Mouse (Mus musculus): Measurements from ENCODE around the gene Ddx25. TPM values are rescaled to one million over a fixed set of nuclear protein-coding genes. Genes with fewer than 3 reads are reported as not detected.

The Ddx25 gene
- polyA plus RNA-seq, 1 experiment from 2014 or later = 10.4 TPM

DNA sequence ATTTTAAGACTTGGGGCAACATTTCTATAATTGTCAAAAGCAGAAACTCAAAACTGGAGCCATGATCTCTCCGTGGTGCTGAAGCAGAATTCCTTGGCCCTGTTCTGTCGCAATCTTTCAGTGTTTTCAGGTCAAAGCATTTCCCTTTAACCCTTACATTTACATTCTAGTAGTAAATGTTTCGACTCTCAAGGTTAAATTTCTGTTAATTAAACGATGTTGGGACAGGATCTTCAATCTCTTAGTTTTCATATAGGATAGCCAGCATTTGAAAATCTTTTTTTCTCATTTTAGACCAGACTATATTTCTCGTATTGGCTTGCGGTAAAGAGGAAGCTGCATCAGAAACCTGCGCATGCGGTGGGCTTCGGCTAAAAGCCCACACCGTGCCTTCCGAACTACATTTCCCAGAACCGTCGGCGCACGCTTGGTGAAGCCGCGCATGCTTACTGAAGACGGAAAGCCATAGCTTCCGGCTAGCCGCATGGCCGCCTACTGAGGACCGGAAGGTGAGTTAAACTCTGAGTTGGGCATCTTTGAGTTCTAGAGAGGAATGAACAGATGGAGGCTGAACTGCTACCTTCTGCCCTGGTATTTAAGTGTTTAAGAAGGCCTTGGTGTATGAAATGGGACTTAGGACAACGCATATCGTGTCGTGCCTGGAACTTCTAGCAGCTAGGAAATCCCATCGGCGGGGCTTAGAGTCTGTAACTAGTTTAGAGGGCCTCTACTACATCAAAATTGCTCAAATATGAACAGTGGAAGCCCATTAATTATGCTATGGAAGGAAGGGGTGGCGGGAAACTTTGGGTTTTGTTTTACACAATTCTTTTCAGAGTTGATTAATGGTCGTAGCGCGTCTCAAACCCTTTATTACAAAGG is 922 bp upstream of the Ddx25 start:
- H3K27ac ChIP-seq = peak overlapping the region; percentile 60; the same call in 1 of the 2 replicates
- peaks cover 23% of the 10 kb centered on the region for H3K36me3 ChIP-seq (replicated peaks)
- H3K9me3 ChIP-seq = no peaks in the 10 kb centered on the region
- peaks cover 14% of the 10 kb centered on the region for H3K27me3 ChIP-seq
- peak overlapping the region; percentile 49 for H3K4me3 ChIP-seq (replicated peaks)
- peaks cover 16% of the 10 kb centered on the region for H3K4me1 ChIP-seq
- peak; percentile 92 for ATAC-seq (ENCODE audit: low FRiP score)
- H3K9ac ChIP-seq = peak overlapping the region; percentile 58
- peak overlapping the region; percentile 89 for H3K4me2 ChIP-seq
- 3% methylated on average over 31 of the region's 31 CpGs for WGBS

DNA sequence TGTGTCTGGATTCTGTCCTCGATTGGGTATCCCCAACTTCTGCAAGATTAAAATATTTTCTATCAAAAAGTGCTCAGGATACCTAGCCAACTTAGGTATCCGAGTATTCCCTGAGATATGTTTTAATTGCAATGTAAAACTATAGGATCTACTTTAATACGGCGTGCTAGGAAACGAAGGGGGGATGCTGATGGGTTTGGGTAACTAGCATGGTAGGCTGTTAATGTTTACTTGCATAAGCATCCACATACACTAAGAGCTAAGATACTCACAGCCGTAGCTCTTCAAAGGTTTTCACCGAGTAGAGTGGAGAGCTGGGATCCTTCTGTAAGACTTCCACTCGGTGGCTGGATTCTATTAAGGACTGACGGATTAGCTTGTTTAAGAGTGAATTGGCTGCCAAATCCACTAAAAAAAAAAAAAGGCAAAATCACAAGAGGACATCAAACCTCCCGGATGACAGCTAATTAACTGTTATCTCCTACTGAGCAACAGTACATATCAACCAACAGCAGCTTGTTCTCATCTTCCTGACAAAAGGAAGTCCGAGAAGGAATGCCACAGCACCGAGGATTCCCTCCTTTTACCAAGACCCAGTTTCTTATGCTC is 1.7 kb downstream of the Ddx25 start:
- peaks cover 16% of the 10 kb centered on the region for H3K4me1 ChIP-seq
- peaks cover 12% of the 10 kb centered on the region for H3K36me3 ChIP-seq (replicated peaks)
- no peak for ATAC-seq (ENCODE audit: low FRiP score)
- H3K9me3 ChIP-seq = no peaks in the 10 kb centered on the region
- no peak overlapping the region for H3K4me2 ChIP-seq
- 77% methylated on average over 12 of the region's 12 CpGs for WGBS
- H3K27ac ChIP-seq = no peak overlapping the region
- peaks cover 14% of the 10 kb centered on the region for H3K27me3 ChIP-seq
- no peak overlapping the region for H3K4me3 ChIP-seq (replicated peaks)
- H3K9ac ChIP-seq = no peak overlapping the region

DNA sequence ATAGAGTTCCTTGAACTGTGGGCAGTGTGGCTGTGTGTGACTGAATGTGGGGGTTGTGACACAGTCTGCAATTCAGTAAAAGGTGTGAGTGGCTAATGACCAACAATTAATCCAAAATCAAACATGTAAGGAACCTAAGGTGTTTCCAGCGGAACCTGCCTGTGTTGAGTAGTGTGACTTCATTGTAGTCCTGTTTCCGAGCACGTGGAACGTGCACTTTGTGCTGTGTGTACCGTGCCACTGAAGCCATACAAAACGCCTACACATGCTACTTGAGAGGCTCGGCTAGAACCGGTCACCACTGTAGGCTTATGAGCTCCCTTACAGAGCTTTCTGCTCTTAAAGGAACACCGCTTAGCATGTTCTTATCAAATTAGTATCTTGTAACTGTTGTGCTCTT is 9.9 kb downstream of the Ddx25 start:
- WGBS = 87% methylated on average over 9 of the region's 9 CpGs

DNA sequence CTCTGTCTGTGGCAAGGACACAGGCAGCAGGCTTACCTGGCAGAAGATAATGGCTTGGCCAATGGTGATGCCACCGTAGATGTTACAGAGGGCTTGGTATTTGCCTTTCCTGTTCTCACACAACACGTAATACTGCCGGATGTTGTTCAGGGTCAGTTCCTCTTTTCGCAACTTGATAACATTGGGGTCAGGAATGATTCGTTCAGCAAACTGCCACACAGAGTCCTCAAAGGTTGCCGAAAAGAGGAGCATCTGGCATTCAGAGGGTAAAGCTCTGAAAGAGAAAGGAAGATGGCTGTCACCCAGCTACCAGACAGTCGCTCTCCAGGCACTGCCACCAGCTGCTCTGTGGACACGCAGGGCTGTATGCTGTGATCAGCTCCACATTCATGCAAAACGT is 11.6 kb downstream of the Ddx25 start:
- Histone ChIP-seq H3K4me1 (no peaks in the 10 kb centered on the region), H3K4me3 (replicated peaks) (no peak overlapping the region), H3K36me3 (replicated peaks) (0 out of 2 replicates have a peak, but pooled peaks cover 5% of the 10 kb centered on the region), H3K27me3 (no peaks in the 10 kb centered on the region), H3K4me2 (no peak overlapping the region), H3K9ac (no peak overlapping the region), H3K9me3 (no peaks in the 10 kb centered on the region), H3K27ac (no peak overlapping the region)
- ATAC-seq (ENCODE audit: low FRiP score) = no peak
- WGBS = 85% methylated on average over 9 of the region's 9 CpGs

More for the DNA sequence above, 9.9 kb downstream of the Ddx25 start:
- Histone ChIP-seq H3K27ac (no peak overlapping the region), H3K4me2 (no peak overlapping the region), H3K27me3 (no peaks in the 10 kb centered on the region), H3K9ac (no peak overlapping the region), H3K9me3 (no peaks in the 10 kb centered on the region), H3K4me1 (no peaks in the 10 kb centered on the region), H3K36me3 (replicated peaks) (0 out of 2 replicates have a peak, but pooled peaks cover 5% of the 10 kb centered on the region), H3K4me3 (replicated peaks) (no peak overlapping the region)
- no peak for ATAC-seq (ENCODE audit: low FRiP score)

DNA sequence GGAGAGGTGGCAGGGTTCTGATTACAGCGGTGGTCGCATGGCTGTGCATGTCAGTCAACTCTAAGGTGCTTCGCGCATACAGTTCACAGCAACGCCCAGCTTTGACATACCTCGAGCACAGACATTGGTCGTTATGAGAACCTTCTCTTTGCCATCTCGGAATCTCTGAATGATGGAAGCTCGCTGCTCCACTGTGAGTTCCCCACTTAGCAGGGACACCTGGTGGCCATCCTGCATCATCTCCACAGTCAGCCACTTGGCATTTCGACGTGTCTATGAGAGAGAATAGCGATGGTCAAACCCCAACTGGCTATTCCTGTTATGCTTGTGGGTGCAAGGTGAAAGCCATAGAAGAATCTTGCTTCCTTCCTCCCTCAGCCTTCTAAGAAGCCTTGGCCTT is 12.6 kb downstream of the Ddx25 start:
- Histone ChIP-seq H3K4me1 (no peaks in the 10 kb centered on the region), H3K4me2 (no peak overlapping the region), H3K27me3 (no peaks in the 10 kb centered on the region), H3K9ac (no peak overlapping the region), H3K4me3 (replicated peaks) (no peak overlapping the region), H3K9me3 (no peaks in the 10 kb centered on the region), H3K36me3 (replicated peaks) (0 out of 2 replicates have a peak, but pooled peaks cover 7% of the 10 kb centered on the region), H3K27ac (no peak overlapping the region)
- WGBS = 79% methylated on average over 12 of the region's 12 CpGs
- ATAC-seq (ENCODE audit: low FRiP score) = no peak

DNA sequence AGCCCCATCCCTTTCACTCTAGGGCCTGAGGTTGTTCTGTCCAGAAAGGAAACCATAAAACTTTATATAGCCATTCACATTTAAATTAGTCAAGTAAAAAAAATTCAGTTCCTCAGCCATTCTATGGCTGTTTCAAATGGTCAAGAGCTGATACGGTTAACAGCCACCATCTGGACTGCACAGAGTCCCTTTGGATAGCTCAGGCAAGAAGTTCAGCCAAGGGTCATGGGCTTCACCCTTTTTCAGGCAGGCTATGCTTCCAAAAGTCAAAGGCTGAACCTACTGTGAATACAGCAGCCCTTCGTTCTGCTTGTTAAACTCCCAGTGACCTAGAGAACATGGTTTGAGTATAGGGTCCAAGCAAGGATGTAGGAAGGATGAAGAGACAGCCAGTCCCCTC is 13.7 kb downstream of the Ddx25 start:
- H3K9me3 ChIP-seq = no peaks in the 10 kb centered on the region
- no peak for ATAC-seq (ENCODE audit: low FRiP score)

DNA sequence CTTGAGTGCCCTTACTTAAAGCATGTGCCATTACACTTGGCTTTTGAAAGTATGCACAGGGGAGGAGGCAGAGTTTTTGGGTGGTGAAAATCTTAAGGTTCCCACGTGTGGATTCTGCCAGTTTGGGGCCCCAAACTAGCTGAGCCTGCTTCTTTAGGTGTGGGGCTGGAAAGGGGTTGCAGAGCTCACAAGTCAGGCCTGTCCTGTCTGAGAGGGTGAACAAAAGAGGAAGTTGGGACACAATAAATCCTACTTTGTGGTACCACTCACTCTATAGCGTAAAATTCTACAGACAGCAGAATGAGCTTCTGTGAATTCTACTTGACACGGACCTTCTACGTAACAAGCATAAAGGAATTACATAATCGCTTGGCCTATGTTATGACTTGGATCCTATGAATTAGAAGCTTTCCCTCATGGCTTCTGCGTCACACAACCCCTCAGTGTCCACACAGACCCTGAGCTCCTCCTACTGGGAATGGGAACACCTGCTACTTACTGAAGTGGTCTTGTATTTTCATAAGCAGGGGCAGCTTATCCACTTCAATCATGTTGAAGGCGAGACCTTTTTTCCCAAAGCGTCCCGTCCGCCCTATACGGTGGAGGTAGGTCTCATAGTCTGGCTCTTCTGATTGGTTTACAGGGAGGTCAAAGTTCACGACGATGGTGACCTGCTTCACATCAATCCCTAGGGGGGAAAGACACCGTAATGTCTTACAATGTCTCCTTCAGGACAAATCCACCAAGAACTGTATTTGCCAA is 15.0 kb downstream of the Ddx25 start:
- no peaks in the 10 kb centered on the region for H3K27me3 ChIP-seq
- no peak overlapping the region for H3K9ac ChIP-seq
- H3K27ac ChIP-seq = no peak overlapping the region
- no peaks in the 10 kb centered on the region for H3K4me1 ChIP-seq
- 87% methylated on average over 14 of the region's 14 CpGs for WGBS
- H3K9me3 ChIP-seq = no peaks in the 10 kb centered on the region
- 0 out of 2 replicates have a peak, but pooled peaks cover 8% of the 10 kb centered on the region for H3K36me3 ChIP-seq (replicated peaks)
- H3K4me3 ChIP-seq (replicated peaks) = no peak overlapping the region
- no peak for ATAC-seq (ENCODE audit: low FRiP score)
- H3K4me2 ChIP-seq = no peak overlapping the region

More for the DNA sequence above, 13.7 kb downstream of the Ddx25 start:
- 0 out of 2 replicates have a peak, but pooled peaks cover 8% of the 10 kb centered on the region for H3K36me3 ChIP-seq (replicated peaks)
- H3K27me3 ChIP-seq = no peaks in the 10 kb centered on the region
- no peak overlapping the region for H3K4me3 ChIP-seq (replicated peaks)
- no peak overlapping the region for H3K27ac ChIP-seq
- H3K4me1 ChIP-seq = no peaks in the 10 kb centered on the region
- H3K9ac ChIP-seq = no peak overlapping the region
- 76% methylated on average over 2 of the region's 2 CpGs for WGBS
- no peak overlapping the region for H3K4me2 ChIP-seq

DNA sequence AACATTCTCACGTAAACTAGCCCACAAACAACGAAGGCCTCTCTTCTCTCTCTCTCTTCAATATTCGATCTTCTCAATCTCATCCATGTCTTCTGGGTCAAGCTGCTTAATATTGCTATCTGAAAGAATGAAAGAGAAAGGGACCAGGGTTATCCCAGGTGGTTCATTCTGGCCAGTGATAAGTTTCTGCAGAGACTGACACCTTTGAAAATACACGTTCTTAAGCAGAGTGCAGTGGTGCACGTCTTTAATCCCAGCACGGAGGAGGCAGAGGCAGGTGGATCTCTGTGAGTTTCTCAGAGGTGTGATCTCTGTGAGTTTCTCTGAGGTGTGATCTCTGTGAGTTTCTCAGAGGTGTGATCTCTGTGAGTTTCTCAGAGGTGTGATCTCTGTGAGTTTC is 16.4 kb downstream of the Ddx25 start:
- 75% methylated on average over 6 of the region's 6 CpGs for WGBS
- no peak for ATAC-seq (ENCODE audit: low FRiP score)
- no peak overlapping the region for H3K4me2 ChIP-seq
- no peak overlapping the region for H3K27ac ChIP-seq
- 0 out of 2 replicates have a peak, but pooled peaks cover 8% of the 10 kb centered on the region for H3K36me3 ChIP-seq (replicated peaks)
- H3K9me3 ChIP-seq = no peaks in the 10 kb centered on the region
- H3K27me3 ChIP-seq = no peaks in the 10 kb centered on the region
- no peak overlapping the region for H3K4me3 ChIP-seq (replicated peaks)
- no peak overlapping the region for H3K9ac ChIP-seq
- no peaks in the 10 kb centered on the region for H3K4me1 ChIP-seq

DNA sequence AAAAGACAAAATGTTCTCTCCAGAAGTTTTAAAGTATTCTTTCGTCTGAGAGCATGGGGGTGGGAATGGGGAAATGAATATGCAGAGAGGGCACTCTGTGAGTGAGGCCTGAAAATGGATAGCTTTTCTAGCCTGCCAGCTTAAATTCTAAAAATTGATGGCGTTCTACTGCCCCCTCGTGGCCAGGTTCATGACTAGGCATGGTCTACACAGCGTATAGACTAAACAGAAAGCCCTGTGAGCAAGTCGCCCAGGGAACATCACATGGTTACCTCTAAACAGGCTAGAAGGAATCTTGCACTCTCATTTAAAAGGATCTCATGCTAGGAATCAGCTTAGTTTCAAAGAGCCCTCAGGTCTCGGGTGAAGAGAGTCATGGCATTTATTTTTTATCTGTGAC is 16.8 kb downstream of the Ddx25 start:
- no peak overlapping the region for H3K4me3 ChIP-seq (replicated peaks)
- WGBS = 8% methylated on average over 6 of the region's 6 CpGs
- 0 out of 2 replicates have a peak, but pooled peaks cover 5% of the 10 kb centered on the region for H3K36me3 ChIP-seq (replicated peaks)
- H3K4me1 ChIP-seq = no peaks in the 10 kb centered on the region
- ATAC-seq (ENCODE audit: low FRiP score) = peak; percentile 87
- H3K27me3 ChIP-seq = no peaks in the 10 kb centered on the region
- H3K27ac ChIP-seq = no peak overlapping the region
- H3K4me2 ChIP-seq = no peak overlapping the region
- H3K9me3 ChIP-seq = no peaks in the 10 kb centered on the region
- no peak overlapping the region for H3K9ac ChIP-seq

DNA sequence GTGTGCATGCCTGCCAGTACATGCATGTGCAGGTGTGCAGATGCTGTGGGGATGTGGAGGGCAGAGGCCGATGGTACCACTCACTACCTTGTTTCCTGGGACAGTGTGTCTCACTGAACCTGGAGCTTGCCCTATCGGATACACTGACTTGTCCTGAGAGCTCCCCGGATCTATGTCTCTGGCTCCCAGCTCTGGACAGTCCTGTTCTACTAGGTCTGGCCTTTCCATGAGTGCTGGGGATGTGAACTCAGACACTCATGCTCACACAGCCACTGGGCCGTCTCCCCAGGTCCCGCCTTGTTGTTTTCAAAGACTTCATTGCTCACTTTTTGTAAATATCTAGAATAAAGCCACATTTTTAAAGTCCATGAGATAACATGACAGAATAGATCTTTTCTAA is 17.3 kb downstream of the Ddx25 start:
- Histone ChIP-seq H3K27me3 (no peaks in the 10 kb centered on the region), H3K4me1 (no peaks in the 10 kb centered on the region), H3K4me2 (no peak overlapping the region), H3K9me3 (no peaks in the 10 kb centered on the region), H3K27ac (no peak overlapping the region), H3K36me3 (replicated peaks) (0 out of 2 replicates have a peak, but pooled peaks cover 3% of the 10 kb centered on the region), H3K9ac (no peak overlapping the region), H3K4me3 (replicated peaks) (no peak overlapping the region)
- ATAC-seq (ENCODE audit: low FRiP score) = no peak
- 86% methylated on average over 5 of the region's 5 CpGs for WGBS

DNA sequence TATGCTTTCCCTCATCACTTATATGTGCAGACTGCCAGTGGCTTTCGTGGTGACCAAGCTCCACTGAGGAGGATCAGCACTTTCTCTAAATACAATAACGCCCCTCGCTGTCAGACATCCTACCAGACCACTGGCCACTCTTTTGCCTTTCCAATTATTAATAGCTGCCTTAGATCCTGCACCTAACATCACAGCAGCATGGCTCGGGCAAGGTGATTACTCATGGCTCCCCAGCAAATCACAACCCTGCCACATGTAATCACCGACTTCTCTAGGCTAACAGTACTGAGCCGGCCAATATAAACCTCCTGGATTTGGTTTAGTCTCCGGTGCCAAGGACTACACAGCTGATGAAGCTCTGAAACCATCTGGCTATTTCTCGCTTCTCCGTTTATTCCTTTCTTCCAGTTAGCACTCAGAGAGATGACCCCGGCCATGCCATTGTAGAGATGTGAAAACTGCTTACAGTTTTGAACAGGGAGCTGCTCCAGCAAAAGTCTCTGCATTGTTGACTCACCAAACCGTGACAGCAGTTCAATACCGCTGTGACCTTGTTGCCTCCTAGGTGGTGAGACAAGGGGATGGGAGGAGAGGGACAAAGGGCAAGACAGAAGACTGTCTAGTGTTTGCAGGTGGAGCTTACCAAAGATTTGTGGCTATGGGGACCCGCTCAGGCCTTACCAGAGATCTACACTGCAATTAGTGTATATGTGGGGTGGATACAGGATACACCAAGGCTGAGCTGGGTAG is 19.2 kb downstream of the Ddx25 start:
- Histone ChIP-seq H3K27ac (no peak overlapping the region), H3K36me3 (replicated peaks) (0 out of 2 replicates have a peak, but pooled peaks cover 3% of the 10 kb centered on the region)
- no peak for ATAC-seq (ENCODE audit: low FRiP score)

More for the DNA sequence above, 19.2 kb downstream of the Ddx25 start:
- Histone ChIP-seq H3K4me3 (replicated peaks) (no peak overlapping the region), H3K27me3 (no peaks in the 10 kb centered on the region), H3K4me1 (no peaks in the 10 kb centered on the region), H3K9ac (no peak overlapping the region), H3K9me3 (no peaks in the 10 kb centered on the region), H3K4me2 (no peak overlapping the region)
- 83% methylated on average over 13 of the region's 13 CpGs for WGBS
